Mouse (Mus musculus): ENCODE measurements around the gene Plekha3. TPM values are rescaled to one million over a fixed set of nuclear protein-coding genes. Genes with fewer than 3 reads are reported as not detected.

The Plekha3 gene
- total and polyA plus RNA-seq, 3 experiments: 12.1 to 38.6 (median 30.0) TPM

DNA sequence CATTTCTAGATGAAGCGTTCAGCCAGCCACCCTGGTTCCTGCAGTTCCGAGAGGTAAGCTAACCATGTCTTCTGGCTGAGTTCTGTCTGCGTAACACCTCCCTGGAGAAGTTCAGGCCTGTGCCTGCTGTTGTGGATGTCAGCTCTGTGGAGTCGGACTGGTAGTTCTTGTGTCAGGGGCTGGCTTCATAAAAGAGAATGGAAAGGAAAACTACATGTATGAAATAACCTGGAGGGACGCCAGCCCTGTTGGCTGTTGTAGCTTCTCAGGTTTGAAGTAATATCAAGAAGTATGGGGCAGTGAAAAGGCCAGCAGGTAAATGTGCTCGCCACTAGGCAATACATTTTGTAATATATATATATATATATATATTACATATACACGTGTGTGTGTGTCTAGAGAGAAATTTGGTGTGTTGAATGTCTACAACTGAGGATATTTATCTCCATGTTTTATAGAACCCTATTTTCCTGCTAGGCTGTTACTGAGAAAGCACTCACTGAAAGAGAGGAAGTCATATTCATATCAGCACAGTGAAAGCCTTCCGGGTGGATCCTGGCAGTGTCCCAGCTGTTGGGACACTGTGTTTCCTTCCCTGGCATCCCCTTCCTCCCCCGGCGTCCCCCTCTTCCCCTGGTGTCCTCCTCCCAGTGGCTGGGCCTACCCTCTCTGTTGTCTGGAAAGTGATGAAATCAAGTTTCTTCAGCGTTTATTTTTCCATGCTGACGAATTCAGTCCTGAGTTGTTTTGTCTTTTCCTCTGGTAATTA is 15.5 kb downstream of the Plekha3 start:
- Histone ChIP-seq H3K4me3 (replicated peaks in 1 of 3; ENCODE audit: low read depth in 2 of 3, low read length in 2 of 3, poor library complexity in 1 of 3) (no peak overlapping the region), H3K4me1 (ENCODE audit: control insufficient read depth in 1 of 2, insufficient read depth in 2 of 2) (peaks cover 0 to 10% of the 10 kb centered on the region in 2 experiments; a peak in 2 of 4 replicates), H3K4me2 (ENCODE audit: insufficient read depth, low read depth, poor library complexity, severe bottlenecking) (no peak overlapping the region), H3K36me3 (replicated peaks in 1 of 2; ENCODE audit: control insufficient read depth in 1 of 2, insufficient read depth in 1 of 2, low read length in 1 of 2) (peaks cover 69 to 93% of the 10 kb centered on the region in 2 experiments), H3K27me3 (replicated peaks) (no peaks in the 10 kb centered on the region), H3K9ac (ENCODE audit: insufficient read depth, low read depth) (no peak overlapping the region), H3K79me2 (replicated peaks; ENCODE audit: control insufficient read depth, extremely low read depth, insufficient read depth, poor library complexity, severe bottlenecking) (no peaks in the 10 kb centered on the region; the same call in 1 of the 2 replicates), H3K9me3 (replicated peaks; ENCODE audit: low read length) (no peaks in the 10 kb centered on the region), H3K27ac (ENCODE audit: insufficient read depth, low read depth) (no peak overlapping the region)
- DNase-seq (ENCODE audit: extremely low read depth): no peak
- in situ Hi-C loops (cut with MboI; ENCODE audit: low pct_ligation_motif_present, low pct_unique_long_range_greater_than_20kb, low sequenced_read_pairs) (no loop called here), dilution Hi-C loops (cut with MboI; ENCODE audit: extremely low pct_ligation_motif_present, extremely low pct_unique_long_range_greater_than_20kb, low sequenced_read_pairs) (no loop called here)
- TF ChIP-seq ELF1 (IDR thresholded peaks at IDR 0.05; ENCODE audit: low read depth, low read length): no peak
- TF ChIP-seq ZNF384 (IDR thresholded peaks at IDR 0.05; ENCODE audit: low read depth, low read length): no peak
- no peak for TF ChIP-seq PAX5 (IDR thresholded peaks at IDR 0.05; ENCODE audit: low read length)
- no peak for TF ChIP-seq TBP (conservative IDR thresholded peaks at IDR 0.05; ENCODE audit: low read depth, low read length)
- TF ChIP-seq NELFE (IDR thresholded peaks at IDR 0.05; ENCODE audit: low read depth, low read length): no peak
- TF ChIP-seq UBTF (IDR thresholded peaks at IDR 0.05; ENCODE audit: low read depth, low read length): no peak
- no peak for TF ChIP-seq NRF1 (IDR thresholded peaks at IDR 0.05; ENCODE audit: low read depth, low read length)
- TF ChIP-seq MAX (IDR thresholded peaks at IDR 0.05; ENCODE audit: low read length): no peak
- no peak for TF ChIP-seq MAFK (IDR thresholded peaks at IDR 0.05; ENCODE audit: insufficient replicate concordance, low read length)
- no peak for TF ChIP-seq POLR2AphosphoS2 (IDR thresholded peaks at IDR 0.05; ENCODE audit: low read depth, low read length)
- TF ChIP-seq MAZ (IDR thresholded peaks at IDR 0.05; ENCODE audit: low read depth, low read length): no peak
- no peak for TF ChIP-seq MYC (IDR thresholded peaks at IDR 0.05; ENCODE audit: low read depth, low read length)
- no peak for TF ChIP-seq CHD1 (IDR thresholded peaks at IDR 0.05; ENCODE audit: low read depth, low read length)

DNA sequence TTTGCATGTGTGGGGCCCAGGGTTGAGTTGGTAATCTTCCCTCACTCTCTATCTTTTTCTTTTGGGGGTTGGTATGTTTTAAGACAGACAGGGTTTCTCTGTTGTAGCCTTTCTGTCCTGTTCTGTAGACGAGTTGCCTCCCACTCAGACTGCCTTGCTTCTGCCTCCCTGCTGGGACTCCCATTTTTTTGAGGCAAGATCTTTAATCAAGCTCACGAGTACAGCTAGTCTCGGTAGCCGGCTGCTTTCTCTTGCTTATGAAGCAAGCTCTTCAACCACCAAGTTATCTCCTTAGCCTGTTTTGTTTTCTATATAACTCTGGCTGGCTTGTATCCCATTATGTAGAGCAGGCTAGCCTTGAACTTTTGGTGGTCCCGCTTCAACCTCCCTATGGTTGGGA is 18.7 kb downstream of the Plekha3 start:
- H3K36me3 ChIP-seq (replicated peaks in 1 of 2; ENCODE audit: control insufficient read depth in 1 of 2, insufficient read depth in 1 of 2, low read length in 1 of 2): peaks cover 42 to 86% of the 10 kb centered on the region in 2 experiments
- in situ Hi-C loops (cut with MboI; ENCODE audit: low pct_ligation_motif_present, low pct_unique_long_range_greater_than_20kb, low sequenced_read_pairs): no loop called here
- dilution Hi-C loops (cut with MboI; ENCODE audit: extremely low pct_ligation_motif_present, extremely low pct_unique_long_range_greater_than_20kb, low sequenced_read_pairs): no loop called here

More for the DNA sequence above, 18.7 kb downstream of the Plekha3 start:
- Histone ChIP-seq H3K9me3 (replicated peaks; ENCODE audit: low read length) (no peaks in the 10 kb centered on the region), H3K27ac (ENCODE audit: insufficient read depth, low read depth) (no peak overlapping the region), H3K4me1 (ENCODE audit: control insufficient read depth in 1 of 2, insufficient read depth in 2 of 2) (peaks cover 0 to 3% of the 10 kb centered on the region in 2 experiments; a peak in 1 of 4 replicates), H3K4me2 (ENCODE audit: insufficient read depth, low read depth, poor library complexity, severe bottlenecking) (no peak overlapping the region), H3K9ac (ENCODE audit: insufficient read depth, low read depth) (no peak overlapping the region), H3K79me2 (replicated peaks; ENCODE audit: control insufficient read depth, extremely low read depth, insufficient read depth, poor library complexity, severe bottlenecking) (no peaks in the 10 kb centered on the region), H3K4me3 (replicated peaks in 1 of 3; ENCODE audit: low read depth in 2 of 3, low read length in 2 of 3, poor library complexity in 1 of 3) (no peak overlapping the region), H3K27me3 (replicated peaks) (no peaks in the 10 kb centered on the region)
- DNase-seq (ENCODE audit: extremely low read depth): no peak
- no peak for TF ChIP-seq MYC (IDR thresholded peaks at IDR 0.05; ENCODE audit: low read depth, low read length)
- TF ChIP-seq UBTF (IDR thresholded peaks at IDR 0.05; ENCODE audit: low read depth, low read length): no peak
- TF ChIP-seq HCFC1 (IDR thresholded peaks at IDR 0.05; ENCODE audit: low read depth, low read length): no peak
- TF ChIP-seq TBP (conservative IDR thresholded peaks at IDR 0.05; ENCODE audit: low read depth, low read length): no peak
- no peak for TF ChIP-seq MEF2A (IDR thresholded peaks at IDR 0.05; ENCODE audit: borderline replicate concordance, low read depth, low read length)
- TF ChIP-seq GABPA (IDR thresholded peaks at IDR 0.05; ENCODE audit: insufficient replicate concordance, low read depth, low read length): no peak
- TF ChIP-seq USF2 (conservative IDR thresholded peaks at IDR 0.05; ENCODE audit: low read depth, low read length): no peak
